Mouse (Mus musculus) limb, embryonic 14.5 days (tissue): Measurements from ENCODE around the gene Dcst2. TPM values are rescaled to one million over a fixed set of nuclear protein-coding genes. Genes with fewer than 3 reads are reported as not detected.

Experiments used
- ATAC-seq: fragments of 200-750 bp; cut with Nextera tagmentation; 2 replicates; pipeline ENCODE4 v1.8.0; 2017; ENCODE audit warnings: low read depth, moderate number of reproducible peaks, moderate TSS enrichment; ENCODE audit not compliant: low FRiP score
- DNase-seq: peaks from one replicate; pipeline ENCODE4 v3.0.0-alpha.2; 2015; ENCODE audit warnings: low spot score
- H3K27ac ChIP-seq: fragments of 300-500 bp; sonication (generic); replicated peaks from 2 replicates; pipeline ENCODE4 v1.5.1; 2014; ENCODE audit warnings: low read depth, mild to moderate bottlenecking, low read length, moderate library complexity, mixed read lengths
- H3K27me3 ChIP-seq: fragments of 300-500 bp; sonication (generic); 2 replicates; pipeline ENCODE4 v1.6.1; 2014; ENCODE audit warnings: low read length, mixed read lengths; ENCODE audit not compliant: control insufficient read depth, insufficient read depth
- H3K36me3 ChIP-seq: fragments of 300-500 bp; sonication (generic); 2 replicates; pipeline ENCODE4 v1.6.1; 2014; ENCODE audit warnings: mild to moderate bottlenecking, low read length, moderate library complexity, mixed read lengths; ENCODE audit not compliant: control insufficient read depth, insufficient read depth
- H3K4me1 ChIP-seq: fragments of 300-500 bp; sonication (generic); 2 replicates; pipeline ENCODE4 v1.6.1; 2014; ENCODE audit warnings: antibody characterized with exemption, low read length, mixed read lengths; ENCODE audit not compliant: control insufficient read depth, insufficient read depth
- H3K4me2 ChIP-seq: fragments of 300-500 bp; sonication (generic); replicated peaks from 2 replicates; pipeline ENCODE4 v1.6.1; 2014; ENCODE audit warnings: low read depth, mild to moderate bottlenecking, low read length, moderate library complexity; ENCODE audit not compliant: severe bottlenecking
- H3K4me3 ChIP-seq: fragments of 300-500 bp; sonication (generic); replicated peaks from 2 replicates; pipeline ENCODE4 v1.5.1; 2014; ENCODE audit warnings: low read length
- H3K9ac ChIP-seq: fragments of 300-500 bp; sonication (generic); 2 replicates; pipeline ENCODE4 v1.6.1; 2014; ENCODE audit warnings: mild to moderate bottlenecking, low read depth, low read length, moderate library complexity; ENCODE audit not compliant: severe bottlenecking
- H3K9me3 ChIP-seq: fragments of 300-500 bp; sonication (generic); 2 replicates; pipeline ENCODE4 v1.6.1; 2016; ENCODE audit warnings: low read length; ENCODE audit not compliant: control insufficient read depth
- POLR2A ChIP-seq: fragments of 200-500 bp; IDR thresholded peaks from 2 replicates; pipeline ENCODE4 v1.8.0; 2012; ENCODE audit warnings: inconsistent platforms, mild to moderate bottlenecking, moderate library complexity, borderline replicate concordance; ENCODE audit not compliant: insufficient read depth, insufficient read length; ENCODE audit errors: extremely low read depth
- WGBS: fragments of 180-500 bp; shearing (Covaris S2); extraction: QIAGEN DNeasy Blood & Tissue Kit; methylation state at CpG from one replicate; pipeline ENCODE4 v1.1.7; 2014; 5-methylcytosine and 5-hydroxymethylcytosine counted together
- polyA plus RNA-seq, 2 experiments: library from polyadenylated mRNA; depleted of rRNA in 1 of 2; stranded (reverse) in 1 of 2; unstranded in 1 of 2; fragments of >200 nt; fragmentation: Nextera tagmentation in 1 of 2; extraction: Ambion mirVana in 1 of 2; gene quantifications; 2 replicates each; pipeline versions ENCODE4 v1.2.1 to v1.2.3; 2012 to 2014

Gene Dcst2
- polyA plus RNA-seq, 2 experiments = 0.26 to 0.63 TPM

GRCm38 (mm10) chr3:89418861-89419250 lies 57.1 kb downstream of the Dcst2 start:
- under 1% methylated on average over 16 of the region's 16 CpGs for WGBS
- ATAC-seq = peak; percentile 6; the same call in 1 of the 2 replicates
- H3K4me1 ChIP-seq = peaks cover 31% of the 10 kb centered on the region

GRCm38 (mm10) chr3:89419571-89419970 lies 57.8 kb downstream of the Dcst2 start:
- WGBS = under 1% methylated on average over 9 of the region's 9 CpGs
- peaks cover 37% of the 10 kb centered on the region for H3K36me3 ChIP-seq
- H3K4me2 ChIP-seq = peak overlapping the region; percentile 66
- peak overlapping the region; percentile 51 for H3K9ac ChIP-seq
- H3K9me3 ChIP-seq = no peaks in the 10 kb centered on the region
- ATAC-seq (no peak), DNase-seq (peak; percentile 81)
- peak overlapping the region; percentile 90 for H3K27ac ChIP-seq
- TF ChIP-seq POLR2A = no peak
- H3K27me3 ChIP-seq = no peaks in the 10 kb centered on the region
- H3K4me1 ChIP-seq = peaks cover 31% of the 10 kb centered on the region
- H3K4me3 ChIP-seq = peak overlapping the region; percentile 61

More at GRCm38 (mm10) chr3:89418861-89419250, 57.1 kb downstream of the Dcst2 start:
- DNase-seq = peak; percentile 75
- Histone ChIP-seq H3K9ac (peak overlapping the region; percentile 51), H3K4me3 (peak overlapping the region; percentile 61), H3K27ac (peak overlapping the region; percentile 90), H3K27me3 (no peaks in the 10 kb centered on the region), H3K9me3 (no peaks in the 10 kb centered on the region), H3K36me3 (peaks cover 37% of the 10 kb centered on the region), H3K4me2 (peak overlapping the region; percentile 66)
- TF ChIP-seq POLR2A = 0 out of 2 replicates have a peak, but pooled peaks have one; percentile 6

- no peaks in the 10 kb centered on the region for H3K9me3 ChIP-seq
- 10% methylated on average over 3 of the region's 3 CpGs for WGBS
- peaks cover 31% of the 10 kb centered on the region for H3K4me1 ChIP-seq
- peak overlapping the region; percentile 61 for H3K4me3 ChIP-seq
- no peak for TF ChIP-seq POLR2A
- no peak for ATAC-seq
- H3K9ac ChIP-seq = peak overlapping the region; percentile 51
- peak overlapping the region; percentile 90 for H3K27ac ChIP-seq
- peaks cover 37% of the 10 kb centered on the region for H3K36me3 ChIP-seq
- no peak for DNase-seq
- H3K27me3 ChIP-seq = no peaks in the 10 kb centered on the region
- H3K4me2 ChIP-seq = peak overlapping the region; percentile 66
Measured at GRCm38 (mm10) chr3:89419981-89420380, 58.2 kb downstream of the Dcst2 start.

- Histone ChIP-seq H3K36me3 (peaks cover 37% of the 10 kb centered on the region), H3K4me1 (peaks cover 31% of the 10 kb centered on the region), H3K4me2 (peak overlapping the region; percentile 66), H3K27ac (peak overlapping the region; percentile 80), H3K9me3 (no peaks in the 10 kb centered on the region), H3K4me3 (peak overlapping the region; percentile 61), H3K27me3 (no peaks in the 10 kb centered on the region), H3K9ac (peak overlapping the region; percentile 32; the same call in 1 of the 2 replicates)
- WGBS = 45% methylated on average over 2 of the region's 2 CpGs
- no peak for ATAC-seq
- DNase-seq = no peak
- TF ChIP-seq POLR2A = no peak
Measured at GRCm38 (mm10) chr3:89420421-89420820, 58.6 kb downstream of the Dcst2 start.

- Histone ChIP-seq H3K4me3 (peak overlapping the region; percentile 61), H3K4me1 (peaks cover 31% of the 10 kb centered on the region), H3K27ac (peak overlapping the region; percentile 80), H3K4me2 (peak overlapping the region; percentile 66), H3K9ac (peak overlapping the region; percentile 65), H3K27me3 (no peaks in the 10 kb centered on the region), H3K36me3 (peaks cover 36% of the 10 kb centered on the region), H3K9me3 (no peaks in the 10 kb centered on the region)
- TF ChIP-seq POLR2A = no peak
- ATAC-seq = peak; percentile 32
- WGBS = 2% methylated on average over 11 of the region's 11 CpGs
- DNase-seq = peak; percentile 86
Measured at GRCm38 (mm10) chr3:89421002-89421774, 59.4 kb downstream of the Dcst2 start.
